Mouse (Mus musculus) megakaryocyte, embryonic 14.5 days (primary cell): ENCODE data around the gene Scnn1a. TPM values are rescaled to one million over a fixed set of nuclear protein-coding genes. Genes with fewer than 3 reads are reported as not detected.
A peak's percentile ranks its signal among the peaks of the same experiment; 100 is the strongest.

Source experiments
- H3K27me3 ChIP-seq: replicated peaks from 2 replicates; pipeline ENCODE3; 2012; ENCODE audit warnings: inconsistent platforms
- H3K36me3 ChIP-seq: replicated peaks from 2 replicates; pipeline ENCODE3; 2012; ENCODE audit warnings: low read length, inconsistent platforms, mixed read lengths
- H3K4me1 ChIP-seq: 2 replicates; pipeline ENCODE4 v1.6.1; 2012; ENCODE audit warnings: inconsistent platforms
- H3K4me3 ChIP-seq: replicated peaks from 2 replicates; pipeline ENCODE3; 2012; ENCODE audit warnings: moderate library complexity, mild to moderate bottlenecking, inconsistent platforms
- H3K9me3 ChIP-seq: 2 replicates; pipeline ENCODE4 v1.6.1; 2012; ENCODE audit warnings: inconsistent platforms
- FLI1 ChIP-seq: IDR thresholded peaks from 2 replicates; pipeline ENCODE4 v1.6.1; 2012; ENCODE audit warnings: low read length, inconsistent platforms, mixed read lengths
- GATA1 ChIP-seq: IDR thresholded peaks from 3 replicates; pipeline ENCODE4 v1.6.1; 2012; ENCODE audit warnings: mixed read lengths, low read length, inconsistent platforms, borderline replicate concordance
- polyA plus RNA-seq: library from polyadenylated mRNA; stranded (reverse); fragments of >175 nt; gene quantifications from 2 replicates; pipeline ENCODE4 v1.2.3, GENCODE M21; 2012; ENCODE audit warnings: low replicate concordance; ENCODE audit not compliant: insufficient read depth

The Scnn1a gene
- polyA plus RNA-seq, 1 experiment: 0.39 TPM

DNA sequence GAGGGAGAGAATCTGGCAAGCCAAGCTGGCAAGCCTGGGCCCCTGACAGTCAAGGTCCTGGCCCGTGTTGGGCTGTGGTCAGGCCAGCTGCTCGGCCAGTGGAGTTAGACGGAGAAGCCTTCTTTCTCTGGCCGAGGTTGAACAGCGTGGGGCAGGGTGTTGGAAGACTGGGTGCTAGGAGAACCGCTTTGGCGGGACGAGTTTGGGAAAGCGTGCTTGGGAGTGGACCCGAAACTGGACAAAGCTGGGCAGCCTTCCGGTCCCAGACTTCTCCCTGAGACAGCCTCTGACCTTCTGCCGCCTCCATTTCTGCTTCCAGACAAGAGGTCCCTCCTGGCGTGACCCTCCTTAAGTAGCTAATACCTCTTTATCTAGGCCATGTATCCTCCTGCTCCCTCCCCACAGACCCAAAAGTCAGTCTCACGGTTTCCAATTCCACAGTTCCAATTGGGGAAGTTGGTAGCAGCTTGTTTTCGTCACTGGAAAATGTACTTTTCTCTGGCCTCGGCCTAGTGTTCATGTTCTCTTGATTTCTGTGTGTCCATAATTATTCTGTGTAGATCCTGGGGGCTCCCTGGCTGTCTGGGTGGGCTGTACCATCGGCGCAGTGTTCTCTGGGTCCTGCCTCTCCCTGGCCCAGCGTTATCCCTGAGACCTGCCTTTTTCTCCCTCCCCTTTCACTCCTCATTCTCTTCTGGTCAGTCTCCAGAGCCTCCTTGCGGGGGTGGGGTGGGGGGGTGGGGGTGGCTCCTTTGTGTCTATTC, 30.0 kb downstream of the Scnn1a start:
- Histone ChIP-seq H3K36me3 (no peaks in the 10 kb centered on the region), H3K4me1 (peaks cover 81% of the 10 kb centered on the region), H3K27me3 (peaks cover 68% of the 10 kb centered on the region), H3K9me3 (no peaks in the 10 kb centered on the region), H3K4me3 (peak overlapping the region; percentile 92)
- TF ChIP-seq GATA1 (no peak), FLI1 (no peak)

DNA sequence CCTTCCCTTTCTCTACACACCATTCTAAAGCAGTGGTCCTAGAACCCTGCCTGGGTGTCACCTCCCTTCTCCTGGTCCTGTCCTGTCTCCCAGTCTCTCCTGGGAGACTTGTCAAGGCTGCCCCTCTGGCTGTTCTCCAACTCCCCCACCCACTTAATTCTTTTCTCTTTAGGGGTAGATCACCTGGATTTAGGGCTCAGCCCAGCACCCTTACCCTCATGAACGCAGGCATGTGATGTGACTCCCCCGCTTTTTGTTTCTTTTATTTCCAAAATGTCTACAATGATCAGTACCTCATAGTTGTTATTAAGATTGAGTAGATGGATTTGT, 30.5 kb downstream of the Scnn1a start:
- no peak for TF ChIP-seq FLI1
- TF ChIP-seq GATA1: no peak
- peaks cover 81% of the 10 kb centered on the region for H3K4me1 ChIP-seq

DNA sequence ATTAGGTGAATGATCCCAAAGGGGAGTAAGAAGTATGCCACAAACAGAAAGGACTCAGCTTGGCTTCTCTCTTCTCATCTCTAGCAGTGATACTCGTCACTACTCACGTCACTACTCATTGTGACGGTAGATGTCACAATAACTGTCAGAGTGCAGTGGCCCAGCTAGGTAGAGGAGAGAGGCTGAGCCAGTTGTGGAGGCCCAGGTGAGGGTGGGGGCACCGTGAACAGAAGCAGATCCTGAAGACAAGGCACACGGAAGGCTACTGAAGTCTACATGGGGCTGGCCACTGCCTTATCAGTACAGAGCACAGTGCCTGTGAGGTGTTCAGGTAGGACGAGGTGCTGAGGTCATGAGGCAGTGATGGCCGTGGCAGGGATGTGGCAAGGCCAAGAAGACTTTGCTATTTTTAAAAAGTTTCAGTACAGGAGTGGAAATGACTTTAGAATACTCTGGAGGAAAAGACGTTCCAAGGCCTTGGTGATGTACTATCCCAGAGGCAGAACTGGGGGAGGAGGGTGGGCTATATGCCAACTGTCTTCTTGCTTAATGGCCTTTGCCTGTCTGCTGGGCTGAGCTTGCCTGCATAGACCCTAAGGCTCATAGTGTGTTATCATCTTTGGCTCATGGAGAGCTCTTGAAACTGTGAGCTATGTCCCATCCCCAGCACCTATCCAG, 31.0 kb downstream of the Scnn1a start:
- peaks cover 76% of the 10 kb centered on the region for H3K27me3 ChIP-seq
- peak overlapping the region; percentile 86 for H3K4me3 ChIP-seq
- H3K36me3 ChIP-seq: no peaks in the 10 kb centered on the region
- peaks cover 79% of the 10 kb centered on the region for H3K4me1 ChIP-seq
- TF ChIP-seq GATA1 (no peak), FLI1 (no peak)
- H3K9me3 ChIP-seq: no peaks in the 10 kb centered on the region

More for the DNA sequence above, 30.5 kb downstream of the Scnn1a start:
- Histone ChIP-seq H3K4me3 (peak overlapping the region; percentile 92), H3K27me3 (peaks cover 71% of the 10 kb centered on the region), H3K9me3 (no peaks in the 10 kb centered on the region), H3K36me3 (no peaks in the 10 kb centered on the region)

DNA sequence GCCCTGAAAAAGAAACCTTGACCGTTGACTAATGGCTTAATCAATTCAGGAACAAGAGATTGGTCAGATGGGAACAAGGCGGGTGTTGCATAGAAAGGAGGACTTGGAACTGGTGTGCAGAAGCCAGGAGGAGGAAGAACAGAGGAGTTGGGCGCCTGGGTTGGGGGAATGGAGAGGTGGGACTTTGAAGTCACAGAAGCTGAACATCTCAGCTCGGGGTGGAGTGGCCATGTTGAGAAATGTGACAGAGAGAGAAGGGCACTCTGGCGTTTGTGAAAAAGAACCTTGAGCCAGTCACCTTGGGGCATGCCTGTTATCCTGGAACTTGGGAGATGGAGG, 31.6 kb downstream of the Scnn1a start:
- H3K4me3 ChIP-seq: no peak overlapping the region
- no peak for TF ChIP-seq FLI1
- peaks cover 79% of the 10 kb centered on the region for H3K4me1 ChIP-seq
- peaks cover under 1% of the 10 kb centered on the region for H3K36me3 ChIP-seq
- H3K9me3 ChIP-seq: no peaks in the 10 kb centered on the region
- H3K27me3 ChIP-seq: peaks cover 76% of the 10 kb centered on the region

DNA sequence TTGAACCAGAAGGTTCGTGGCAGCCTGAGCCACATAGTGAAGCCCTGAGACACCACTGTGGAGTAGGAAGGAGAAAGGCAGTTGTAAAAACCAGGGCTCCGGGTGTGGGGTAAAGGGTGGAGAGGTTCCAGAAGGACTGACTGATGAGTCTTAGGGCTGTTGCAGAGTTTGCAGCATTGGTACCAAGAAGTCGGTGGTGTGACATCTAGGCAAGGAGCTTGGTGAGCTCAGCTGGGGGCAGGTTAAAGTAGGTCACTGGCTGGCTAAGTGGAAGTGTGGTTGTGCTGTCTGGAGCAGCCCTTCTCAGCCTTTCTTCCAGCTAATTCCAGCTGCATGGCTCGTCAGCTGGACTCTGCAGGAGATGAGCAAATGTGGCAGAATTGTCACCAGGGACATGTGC, 32.4 kb downstream of the Scnn1a start:
- Histone ChIP-seq H3K27me3 (peaks cover 79% of the 10 kb centered on the region), H3K36me3 (peaks cover 8% of the 10 kb centered on the region), H3K4me1 (peaks cover 79% of the 10 kb centered on the region), H3K4me3 (peak overlapping the region; percentile 59), H3K9me3 (no peaks in the 10 kb centered on the region)
- TF ChIP-seq GATA1 (no peak), FLI1 (no peak)

DNA sequence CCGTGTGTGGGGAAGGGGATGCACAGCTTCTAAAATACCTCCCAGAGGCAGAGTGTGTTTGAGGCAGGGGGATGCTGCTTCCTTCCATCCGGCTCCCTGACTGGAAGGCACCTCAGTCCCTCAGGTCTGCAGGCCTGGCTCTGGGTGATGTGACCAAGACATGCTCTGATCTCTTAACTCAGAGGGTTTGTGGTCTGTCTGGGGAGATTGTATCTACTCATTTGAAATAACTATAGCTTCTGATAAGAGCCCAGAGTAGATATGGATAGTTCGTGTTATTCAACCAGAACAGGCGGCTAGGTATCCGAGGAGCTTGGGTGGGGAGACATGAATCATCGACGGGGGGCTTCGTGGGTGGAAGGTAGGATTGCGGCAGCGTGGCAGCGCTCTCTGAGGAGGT, 32.8 kb downstream of the Scnn1a start:
- no peaks in the 10 kb centered on the region for H3K9me3 ChIP-seq
- peaks cover 81% of the 10 kb centered on the region for H3K27me3 ChIP-seq
- H3K4me3 ChIP-seq: peak overlapping the region; percentile 70
- no peak for TF ChIP-seq GATA1
- peaks cover 77% of the 10 kb centered on the region for H3K4me1 ChIP-seq
- peaks cover 12% of the 10 kb centered on the region for H3K36me3 ChIP-seq

DNA sequence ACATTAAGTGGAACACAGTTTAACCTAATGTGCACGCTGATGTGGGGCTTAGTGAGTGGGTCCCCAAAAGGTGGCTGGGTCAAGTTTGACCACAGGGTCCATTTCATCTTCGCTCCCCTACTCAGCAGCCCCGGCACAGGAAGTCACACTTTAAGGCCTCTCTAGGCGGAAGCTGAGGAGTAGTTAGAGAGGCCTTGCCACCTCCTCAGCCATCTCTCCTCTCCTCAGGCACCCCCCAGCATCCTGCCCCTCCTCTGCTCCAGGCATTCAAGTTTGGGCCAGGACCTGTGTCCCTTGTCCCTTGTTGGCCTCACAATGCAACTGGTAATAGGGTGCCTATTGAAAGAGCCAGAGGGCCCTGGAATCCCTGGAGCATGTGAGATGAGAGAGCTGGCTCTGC, 33.2 kb downstream of the Scnn1a start:
- H3K9me3 ChIP-seq: no peaks in the 10 kb centered on the region
- H3K4me1 ChIP-seq: peaks cover 72% of the 10 kb centered on the region
- peak overlapping the region; percentile 70 for H3K4me3 ChIP-seq

DNA sequence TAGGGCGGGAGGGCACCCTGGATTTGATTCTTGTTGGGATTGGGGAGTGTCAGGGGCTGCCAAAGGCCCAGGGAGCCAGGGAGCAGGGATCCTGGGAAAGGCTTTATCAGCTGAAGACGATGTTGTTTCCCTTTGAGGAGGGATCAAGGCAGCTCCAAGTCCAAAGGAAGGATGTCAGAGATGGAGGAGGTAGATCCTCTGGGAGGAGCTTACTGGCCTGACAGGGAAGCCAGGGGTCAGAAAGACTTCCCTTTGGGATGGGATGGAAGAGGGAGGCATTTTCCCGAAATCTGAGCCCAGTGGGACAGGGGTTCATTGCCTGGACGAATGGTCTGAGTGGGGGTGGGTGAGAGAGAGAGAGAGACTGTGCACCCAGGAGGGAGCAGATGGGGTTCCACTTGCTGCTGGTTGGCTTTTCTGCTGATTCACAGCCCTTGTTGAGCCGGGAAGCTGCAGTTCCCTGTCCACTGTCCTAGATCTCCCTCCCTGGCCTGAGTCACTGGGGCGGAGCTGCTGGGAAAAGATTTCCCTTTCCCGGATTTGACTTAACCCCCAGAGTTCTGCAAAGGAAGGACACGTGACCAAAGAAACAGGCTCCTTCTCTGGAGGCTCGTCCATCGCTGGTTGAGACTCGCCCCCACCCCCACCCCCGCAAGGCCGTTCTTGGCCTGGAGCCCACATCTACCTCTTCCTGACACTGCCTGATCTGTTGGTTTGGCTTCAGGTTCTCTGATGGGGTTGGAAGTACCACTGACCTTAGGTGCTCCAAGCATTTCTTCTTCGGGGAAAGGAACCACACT, 34.1 kb downstream of the Scnn1a start:
- H3K36me3 ChIP-seq: peaks cover 24% of the 10 kb centered on the region
- TF ChIP-seq GATA1 (no peak), FLI1 (no peak)
- H3K4me3 ChIP-seq: peak overlapping the region; percentile 82
- H3K4me1 ChIP-seq: peaks cover 63% of the 10 kb centered on the region
- no peaks in the 10 kb centered on the region for H3K9me3 ChIP-seq
- peaks cover 73% of the 10 kb centered on the region for H3K27me3 ChIP-seq

More for the DNA sequence above, 33.2 kb downstream of the Scnn1a start:
- Histone ChIP-seq H3K27me3 (peaks cover 79% of the 10 kb centered on the region), H3K36me3 (peaks cover 17% of the 10 kb centered on the region)
- no peak for TF ChIP-seq FLI1
- TF ChIP-seq GATA1: no peak

DNA sequence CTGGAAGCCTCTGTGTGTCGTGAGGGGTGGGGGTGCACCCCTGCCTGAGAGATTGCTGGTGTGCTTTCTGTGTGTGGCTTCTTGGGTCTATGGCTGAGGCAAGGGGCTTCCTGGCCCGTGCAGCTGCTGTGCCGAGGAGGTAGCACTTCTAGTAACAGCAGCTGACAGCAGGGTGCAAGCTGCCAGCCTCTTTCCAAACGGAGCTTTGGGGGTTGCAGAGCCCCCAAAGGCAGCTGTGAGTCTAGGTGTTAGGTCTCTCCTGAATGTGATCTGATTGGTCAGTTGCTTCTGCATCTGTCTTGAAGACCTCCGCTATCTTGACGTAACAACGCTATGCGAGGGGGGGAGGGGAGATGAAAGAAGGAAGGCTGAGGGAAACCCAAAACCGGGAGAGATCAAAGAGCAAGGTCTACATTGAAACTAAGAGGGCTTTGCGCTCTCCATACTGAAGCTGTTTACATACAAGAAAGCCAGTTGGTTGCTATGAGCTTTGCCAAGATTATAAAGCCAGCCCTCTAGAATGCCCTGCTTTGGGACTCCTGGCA, 34.8 kb downstream of the Scnn1a start:
- H3K27me3 ChIP-seq: peaks cover 68% of the 10 kb centered on the region
- TF ChIP-seq FLI1 (no peak), GATA1 (no peak)
- H3K9me3 ChIP-seq: no peaks in the 10 kb centered on the region
- peak overlapping the region; percentile 82 for H3K4me3 ChIP-seq
- H3K4me1 ChIP-seq: peaks cover 61% of the 10 kb centered on the region
- peaks cover 27% of the 10 kb centered on the region for H3K36me3 ChIP-seq

DNA sequence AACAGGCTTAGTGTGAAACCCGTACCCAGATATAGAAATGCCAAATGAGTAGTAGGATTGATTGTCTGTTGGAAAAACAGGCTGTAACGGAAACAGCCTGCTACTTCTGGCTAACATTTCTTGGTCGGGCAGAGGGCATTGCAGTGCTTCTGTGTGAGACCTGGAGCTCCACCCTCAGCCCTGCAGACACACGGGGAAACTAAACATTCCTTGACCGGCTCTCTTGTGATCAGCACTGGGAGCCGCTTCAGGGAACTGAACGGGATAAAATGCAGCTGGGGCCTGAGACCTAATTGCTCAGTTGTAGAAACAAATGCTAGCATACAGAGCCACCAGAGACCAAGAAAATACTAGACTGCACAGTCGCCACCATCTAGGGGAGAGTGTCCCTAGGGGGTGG, 35.8 kb downstream of the Scnn1a start:
- H3K36me3 ChIP-seq: peaks cover 35% of the 10 kb centered on the region
- H3K4me1 ChIP-seq: peaks cover 51% of the 10 kb centered on the region

More for the DNA sequence above, 35.8 kb downstream of the Scnn1a start:
- TF ChIP-seq FLI1 (no peak), GATA1 (no peak)
- peaks cover 61% of the 10 kb centered on the region for H3K27me3 ChIP-seq
- H3K4me3 ChIP-seq: no peak overlapping the region
- no peaks in the 10 kb centered on the region for H3K9me3 ChIP-seq
